Mouse (Mus musculus) induced T-regulatory cell, adult 2 months (primary cell): ENCODE data around the gene Zfp827.

ENCODE experiments used
- DNase-seq: peaks from one replicate; pipeline ENCODE4 v3.0.0-alpha.2; 2012; ENCODE audit warnings: low read depth

The Zfp827 gene

GRCm38 (mm10) chr8:79027977-79028487 lies at the start of gene Zfp827:
Gene Zfp827, plus strand, starts transcription at chr8:79028437.
- DNase-seq, result peak; percentile 75

- no peak for DNase-seq
These were observed 23.9 kb upstream of the Zfp827 start for GRCm38 (mm10) chr8:79004341-79004740.

GRCm38 (mm10) chr8:79015061-79015460 lies 13.2 kb upstream of the Zfp827 start:
- DNase-seq, result no peak

GRCm38 (mm10) chr8:79016076-79016475 lies 12.2 kb upstream of the Zfp827 start:
- no peak for DNase-seq

GRCm38 (mm10) chr8:79016583-79016982 lies 11.7 kb upstream of the Zfp827 start:
- DNase-seq, result no peak

GRCm38 (mm10) chr8:79023922-79024321 lies 4.3 kb upstream of the Zfp827 start:
- peak; percentile 12 for DNase-seq

GRCm38 (mm10) chr8:79027319-79027718 lies 918 bp upstream of the Zfp827 start:
- DNase-seq, result no peak

DNA sequence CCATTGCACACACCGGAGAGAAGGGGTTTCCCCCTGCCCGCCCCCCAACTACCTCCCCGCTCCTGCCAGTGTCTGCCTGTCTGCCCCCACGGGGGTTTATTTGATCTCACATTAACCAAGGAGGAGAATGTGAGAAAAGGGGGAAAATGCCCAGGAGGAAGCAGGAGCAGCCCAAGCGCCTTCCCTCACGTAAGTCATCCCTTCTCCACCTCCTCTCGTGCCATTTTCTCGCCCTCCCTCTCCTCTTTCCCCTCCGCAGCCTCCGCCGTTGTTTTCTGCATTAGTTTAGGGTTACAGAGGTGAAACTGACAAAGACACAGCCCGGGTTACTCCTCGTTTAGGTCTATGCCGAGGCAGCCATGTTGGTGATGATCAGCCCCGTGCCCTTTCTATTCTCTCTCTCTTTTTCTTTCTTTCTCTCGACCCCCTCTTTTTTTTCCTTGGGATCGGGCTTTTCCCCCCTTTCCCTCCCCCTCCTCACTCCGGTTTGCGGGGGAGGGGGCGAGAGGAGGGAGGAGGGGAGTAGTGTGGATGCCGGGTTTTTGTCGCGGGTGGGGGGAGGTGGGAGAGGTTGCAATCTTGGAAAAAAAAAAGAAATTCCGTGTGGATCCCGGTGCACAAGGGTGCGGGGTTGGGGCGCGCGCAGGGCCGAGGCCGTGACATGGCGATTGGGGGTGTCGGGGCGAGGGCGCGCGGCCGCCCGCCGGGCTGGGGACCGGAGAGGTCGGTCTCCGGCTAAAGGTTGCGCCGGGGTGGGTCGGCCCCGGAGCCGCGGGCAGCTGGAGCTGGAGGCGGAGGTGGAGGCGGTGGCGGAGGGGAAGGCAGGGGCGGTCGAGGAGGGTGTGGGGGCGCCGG lies 531 bp downstream of the Zfp827 start:
- peak; percentile 66 for DNase-seq

DNA sequence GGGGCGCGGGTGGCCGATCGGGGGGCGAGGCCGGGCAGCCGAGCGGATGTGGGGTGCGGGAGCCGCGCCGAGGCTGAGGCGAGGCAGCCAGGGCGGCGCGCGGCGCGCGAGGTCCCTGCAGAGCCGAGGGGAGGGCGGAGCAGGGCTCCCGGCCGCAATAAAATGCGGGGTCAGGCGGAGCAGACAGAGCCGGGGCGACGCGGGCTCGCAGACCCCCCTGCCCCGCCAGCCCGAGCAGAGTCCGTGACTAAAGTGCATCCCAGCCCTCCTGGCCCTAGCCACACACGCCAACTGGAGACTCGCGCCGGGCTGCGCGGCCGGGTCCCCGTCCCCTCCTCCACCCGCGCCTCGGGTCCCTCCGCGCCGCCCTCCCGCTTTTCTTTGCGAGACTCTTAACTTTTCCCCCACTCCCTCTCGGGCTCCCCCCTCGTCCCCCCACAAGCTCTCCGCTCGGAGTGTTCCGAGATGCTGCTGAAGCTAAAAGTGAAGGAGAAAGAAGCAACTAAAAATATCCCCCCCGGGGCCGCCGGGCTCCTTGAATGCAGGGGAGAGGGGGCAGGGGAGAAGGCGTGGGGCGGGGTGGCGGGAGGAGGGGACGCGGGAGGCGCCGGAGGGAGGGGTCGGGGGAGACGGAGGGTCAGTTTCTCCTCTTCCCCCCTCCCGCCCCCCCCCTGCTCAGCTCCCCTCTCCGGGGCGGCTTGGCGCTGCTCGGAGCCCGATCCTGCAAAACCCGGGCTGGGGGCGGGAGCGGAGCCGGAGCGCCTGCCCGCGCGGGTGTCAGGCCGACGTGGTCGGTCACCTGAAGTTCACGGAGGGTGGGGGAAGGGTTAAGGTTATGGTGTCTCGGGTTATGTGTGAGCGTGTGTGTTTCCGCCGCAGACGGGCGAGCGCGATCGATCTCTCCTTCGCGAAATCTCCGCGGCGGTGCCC lies 1.4 kb downstream of the Zfp827 start:
- peak; percentile 63 for DNase-seq

DNA sequence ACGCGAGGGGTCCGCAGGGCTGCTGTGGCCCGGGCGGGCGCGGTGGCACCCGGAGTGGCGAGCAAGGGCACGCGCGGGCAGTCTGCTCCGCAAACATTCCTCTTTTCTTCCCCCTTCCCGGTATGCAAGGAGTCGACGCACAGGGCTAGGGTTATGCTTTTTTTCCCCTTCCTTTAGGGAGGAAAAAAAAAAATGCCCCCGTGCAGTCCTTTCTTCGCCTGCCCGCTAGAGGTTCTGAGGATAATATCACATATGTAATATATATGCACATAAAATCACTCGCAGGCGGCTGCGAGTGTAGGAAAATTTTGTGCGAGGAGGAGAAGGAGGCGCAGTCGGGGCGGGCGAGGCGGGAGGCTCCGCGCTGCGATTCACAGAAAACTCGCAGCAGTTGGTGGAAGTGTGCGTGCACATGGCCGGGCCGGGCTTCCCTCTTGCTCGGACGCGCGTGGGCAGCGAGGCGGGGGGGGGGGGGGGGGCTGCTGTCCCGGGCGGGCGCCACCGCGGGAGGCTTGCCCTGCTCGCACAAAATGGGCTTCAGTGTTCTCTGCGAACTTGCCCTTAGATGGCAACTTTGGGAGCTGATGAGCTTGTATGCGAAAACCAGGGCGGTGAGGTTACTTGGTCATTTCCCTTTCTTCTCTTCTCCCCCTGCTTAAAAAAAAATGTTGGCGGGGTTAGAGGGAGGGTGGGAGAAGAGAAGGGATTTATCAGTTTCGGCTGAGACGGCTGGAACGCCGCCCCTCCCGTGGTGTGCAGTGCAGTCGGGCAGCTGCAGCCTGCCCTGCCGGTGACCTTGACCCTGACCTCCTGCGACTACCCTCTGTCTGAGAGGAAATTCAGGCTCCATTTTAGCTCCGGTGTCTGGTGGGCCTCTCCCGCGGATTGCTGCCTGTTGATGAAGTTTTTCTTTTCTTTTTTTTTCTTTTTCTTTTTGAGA lies 2.4 kb downstream of the Zfp827 start:
- peak; percentile 48 for DNase-seq

DNA sequence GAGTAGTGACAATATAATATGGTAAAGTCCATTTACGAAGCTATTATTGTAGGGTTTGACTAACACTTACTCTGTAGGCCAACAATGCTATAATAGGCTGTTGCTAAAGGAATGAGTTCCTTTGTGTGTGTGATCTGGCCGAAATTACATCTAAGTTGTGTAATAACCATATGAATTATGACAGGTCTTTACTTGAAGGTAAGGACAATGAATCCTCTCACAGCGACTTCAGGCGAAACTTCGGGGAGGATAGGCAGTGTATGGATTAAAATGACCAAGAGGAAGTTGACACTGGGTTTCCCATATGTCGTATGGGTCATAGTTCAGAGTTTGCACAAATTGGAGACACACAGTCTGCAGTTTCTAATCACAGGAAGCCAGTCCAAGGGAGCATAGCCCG lies 9.3 kb downstream of the Zfp827 start:
- no peak for DNase-seq

- no peak for DNase-seq
These were observed 9.8 kb downstream of the Zfp827 start for GRCm38 (mm10) chr8:79037991-79038390.

DNA sequence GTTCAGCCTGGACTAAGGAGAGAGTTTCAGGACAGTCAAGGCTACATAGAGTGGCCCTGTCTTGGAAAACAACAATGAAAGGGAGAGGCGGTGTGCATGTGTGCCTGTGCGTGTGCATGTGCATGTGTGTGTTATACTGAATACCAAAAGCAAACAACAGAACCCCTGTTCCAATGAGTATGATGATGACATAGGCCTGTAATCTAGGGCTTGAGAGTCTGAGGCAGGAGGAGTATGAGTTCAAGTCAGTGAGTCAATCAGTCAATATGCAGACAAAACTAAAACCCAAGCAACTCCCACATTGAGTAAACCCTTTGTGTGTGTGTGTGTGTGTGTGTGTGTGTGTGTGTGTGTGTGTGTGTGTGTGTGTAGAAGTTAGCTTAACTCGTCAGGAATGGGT lies 13.2 kb downstream of the Zfp827 start:
- no peak for DNase-seq

- no peak for DNase-seq
These were observed 14.0 kb downstream of the Zfp827 start for GRCm38 (mm10) chr8:79042252-79042651.

DNA sequence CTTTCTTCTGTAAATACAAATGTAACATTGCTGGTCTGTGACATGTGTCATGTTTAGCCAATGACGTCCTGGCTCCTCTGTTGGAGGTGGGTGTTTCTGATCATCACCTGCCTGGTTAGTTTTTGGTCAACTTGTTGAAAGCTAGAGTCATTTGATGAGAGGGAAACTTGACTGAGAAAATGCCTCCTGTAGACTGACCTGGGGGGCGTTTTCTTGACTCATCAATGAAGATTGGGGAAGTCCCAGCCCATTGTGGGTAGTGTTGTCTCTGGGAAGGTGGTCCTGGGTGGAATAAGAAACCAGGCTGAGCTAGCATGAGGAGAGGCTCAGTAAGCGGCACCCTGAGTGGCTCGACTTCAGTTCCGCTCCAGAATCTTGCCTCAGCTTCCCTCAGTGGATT lies 16.4 kb downstream of the Zfp827 start:
- no peak for DNase-seq

GRCm38 (mm10) chr8:79046659-79047058 lies 18.4 kb downstream of the Zfp827 start:
- no peak for DNase-seq

GRCm38 (mm10) chr8:79048388-79049005 lies 20.3 kb downstream of the Zfp827 start:
- DNase-seq, result no peak

- DNase-seq, result no peak
These were observed 26.0 kb downstream of the Zfp827 start for GRCm38 (mm10) chr8:79054222-79054621.

DNA sequence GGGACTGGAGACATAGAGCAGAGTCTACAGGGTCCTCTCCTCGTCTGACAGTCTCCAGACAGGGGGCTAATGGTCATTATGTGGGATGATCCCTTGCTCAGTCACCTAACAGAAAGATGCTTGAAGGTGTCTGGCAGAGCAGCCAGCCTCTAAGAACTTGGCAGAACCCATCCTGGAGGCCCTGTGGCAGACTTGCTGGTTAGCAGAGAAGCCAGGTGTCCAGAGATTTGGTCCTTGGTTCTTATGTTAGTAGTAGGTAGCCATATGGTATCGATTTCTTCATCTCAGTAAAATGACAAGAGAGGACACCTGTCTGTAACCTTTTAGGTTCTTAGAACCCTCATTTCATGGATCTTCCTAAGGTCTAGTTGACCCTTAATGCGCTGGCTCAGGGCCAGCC lies 28.9 kb downstream of the Zfp827 start:
- DNase-seq, result no peak

GRCm38 (mm10) chr8:79059361-79059760 lies 31.1 kb downstream of the Zfp827 start:
- no peak for DNase-seq

GRCm38 (mm10) chr8:79060013-79060609 lies 31.9 kb downstream of the Zfp827 start:
- DNase-seq, result no peak
